Mouse (Mus musculus): ENCODE measurements around the gene Gm5798. TPM values are rescaled to one million over a fixed set of nuclear protein-coding genes. Genes with fewer than 3 reads are reported as not detected.

Gene Gm5798
- polyA plus RNA-seq (2012; rRNA removed): not detected in 2 replicates

DNA sequence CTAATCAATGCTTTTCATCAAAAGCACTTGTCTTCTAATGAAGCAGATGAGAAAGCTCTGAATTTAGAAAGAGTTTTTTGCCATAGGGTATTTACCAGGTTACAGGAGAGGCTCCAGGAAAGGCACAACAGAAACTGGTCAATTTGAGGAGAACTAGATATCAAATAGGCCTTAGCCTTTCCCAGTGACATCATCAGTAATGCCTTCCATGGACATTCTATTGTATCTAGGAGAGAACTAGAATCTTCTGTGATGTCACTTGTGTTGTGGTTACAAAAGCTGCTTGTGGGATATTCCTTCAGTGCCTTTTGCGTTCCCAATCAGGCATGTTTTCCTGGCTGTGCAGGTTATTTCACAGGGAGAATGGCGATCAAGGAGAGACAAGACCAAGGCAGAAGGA lies at the start of gene Gm5798:
Gm5798 (plus strand) TSS at position 301 of the 400 bp plus-strand sequence.

DNA sequence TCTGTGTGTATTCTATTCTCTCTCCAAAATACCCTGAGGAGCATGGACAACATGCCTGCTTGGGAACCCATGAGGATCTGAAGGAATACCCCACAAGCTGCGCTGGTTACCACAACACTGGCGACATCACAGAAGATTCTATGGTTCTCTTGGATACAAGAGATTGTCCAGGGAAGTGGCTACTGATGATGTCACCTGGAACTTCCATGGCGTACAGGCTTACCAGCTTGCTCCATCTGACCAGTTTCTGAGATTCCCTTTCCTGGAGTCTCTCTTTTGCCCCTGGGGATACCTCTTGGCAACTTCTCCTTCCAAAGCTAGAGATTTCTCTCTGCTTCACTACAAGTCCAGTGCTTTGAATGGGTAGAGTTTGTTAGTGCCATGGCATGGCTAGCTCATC lies 37.9 kb downstream of the Gm5798 start, which contains the start of gene Gm7945:
Gm7945 (minus strand) TSS at position 101 of the 400 bp plus-strand sequence.

Other genes starting within 250 kb of the Gm5798 start
- 7.2 and 8.7 TPM in 2 replicates for gene Mat1a, start 243.6 kb upstream of the Gm5798 start, polyA plus RNA-seq (2012; rRNA removed)
- 0.07 and 0.10 TPM in 2 replicates for gene Sftpa1, start 216.8 kb upstream of the Gm5798 start, polyA plus RNA-seq (2012; rRNA removed)
- 10.3 and 11.5 TPM in 2 replicates for gene Mbl1, start 197.2 kb upstream of the Gm5798 start, polyA plus RNA-seq (2012; rRNA removed)
- not detected in 2 replicates for gene Sftpd, start 163.5 kb upstream of the Gm5798 start, polyA plus RNA-seq (2012; rRNA removed)
- gene Gm2832, start 69.8 kb upstream of the Gm5798 start, polyA plus RNA-seq (2012; rRNA removed): not detected in 2 replicates
- gene Gm7945, start 37.8 kb downstream of the Gm5798 start, polyA plus RNA-seq (2012; rRNA removed): not detected in 2 replicates
- gene Gm6482, start 59.7 kb downstream of the Gm5798 start, polyA plus RNA-seq (2012; rRNA removed): not detected in 2 replicates
- not detected in 2 replicates for gene Gm7954, start 104.9 kb downstream of the Gm5798 start, polyA plus RNA-seq (2012; rRNA removed)
- not detected in 2 replicates for gene Gm3486, start 140.9 kb downstream of the Gm5798 start, polyA plus RNA-seq (2012; rRNA removed)
- not detected in 2 replicates for gene Gm7970, start 207.0 kb downstream of the Gm5798 start, polyA plus RNA-seq (2012; rRNA removed)
- gene 1700049E17Rik2, start 224.6 kb downstream of the Gm5798 start, polyA plus RNA-seq (2012; rRNA removed): not detected in 2 replicates

Measured in liver, embryonic 14 days (tissue).